Mouse (Mus musculus) embryonic fibroblast, embryonic 13.5 days (primary cell): ENCODE data around the gene Lao1.

ENCODE experiments used
- CTCF ChIP-seq: IDR thresholded peaks from 2 replicates; pipeline ENCODE4 v1.5.1; 2011; ENCODE audit warnings: mild to moderate bottlenecking, control low read depth, low read length, moderate library complexity, borderline replicate concordance; ENCODE audit not compliant: insufficient read depth
- POLR2A ChIP-seq: IDR thresholded peaks from 2 replicates; pipeline ENCODE4 v1.6.1; 2011; ENCODE audit warnings: low read depth, mild to moderate bottlenecking, control low read depth, low read length, moderate library complexity

DNA sequence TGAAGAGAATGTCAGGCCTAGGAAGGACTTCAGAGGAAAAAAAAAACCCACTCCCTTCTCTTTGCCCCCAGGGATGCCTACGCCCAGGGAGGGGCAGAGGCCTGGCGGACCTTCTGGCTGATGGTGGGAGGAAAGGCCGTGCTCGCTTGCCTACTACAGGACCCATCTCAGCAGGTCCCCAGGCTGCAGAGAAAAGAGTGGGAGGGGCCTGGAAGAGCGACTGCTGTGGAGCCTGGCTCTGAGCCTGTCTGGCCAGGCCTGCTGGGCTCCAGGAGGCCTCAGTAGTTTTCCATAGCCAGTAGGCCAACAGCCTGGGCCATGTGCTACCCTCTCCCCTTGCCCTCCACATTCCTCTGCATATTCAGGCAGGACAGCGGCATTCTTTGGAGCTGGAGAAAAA lies 47.1 kb downstream of the Lao1 start:
- TF ChIP-seq CTCF: no peak
- no peak for TF ChIP-seq POLR2A
